ENCODE assay signal across 21 mouse cellular contexts in genomic region chr10:67309483-67310138, GRCm38 (mm10).
"Had no signal": no experiment of that assay in that cellular context is flagged by ENCODE, and none has a peak within 500 bp of the region (broad histone marks: within the 10 kb centered on the region; RNA-seq: fewer than 3 reads in every experiment).

No protein-coding gene starts in this region.

- H3K4me1 ChIP-seq: liver, embryonic 13.5 days; neural tube, embryonic 12.5 days had no signal

- H3K4me3 ChIP-seq: limb, embryonic 12.5 days; limb, embryonic 15.5 days; liver, embryonic 13.5 days; neural tube, embryonic 12.5 days; neural tube, embryonic 15.5 days had no signal

- H3K36me3 ChIP-seq: limb, embryonic 12.5 days; limb, embryonic 15.5 days; liver, embryonic 13.5 days; neural tube, embryonic 12.5 days; neural tube, embryonic 15.5 days had no signal

- H3K27ac ChIP-seq: limb, embryonic 12.5 days; limb, embryonic 15.5 days; liver, embryonic 13.5 days; neural tube, embryonic 12.5 days; neural tube, embryonic 15.5 days; stomach, postnatal 0 days had no signal

- H3K9me3 ChIP-seq: limb, embryonic 15.5 days; liver, embryonic 13.5 days; neural tube, embryonic 12.5 days; neural tube, embryonic 15.5 days had no signal

- H3K9ac ChIP-seq: limb, embryonic 12.5 days; limb, embryonic 15.5 days; liver, embryonic 13.5 days; neural tube, embryonic 12.5 days; neural tube, embryonic 15.5 days had no signal

- H3K27me3 ChIP-seq: limb, embryonic 12.5 days; limb, embryonic 15.5 days; liver, embryonic 13.5 days; neural tube, embryonic 12.5 days; neural tube, embryonic 15.5 days had no signal

- H3K4me2 ChIP-seq: limb, embryonic 12.5 days; limb, embryonic 15.5 days; liver, embryonic 13.5 days; midbrain, embryonic 11.5 days; neural tube, embryonic 12.5 days; neural tube, embryonic 15.5 days had no signal

- DNase-seq: kidney, adult 18-20 months; kidney, adult 9 months; kidney, postnatal 36 days; layer of hippocampus, postnatal 36 days; left cerebral cortex, postnatal 4 days; liver, embryonic 13.5 days; lung, adult 2 months; lung, postnatal 14 days; lung, postnatal 4 days; midbrain, embryonic 14.5 days; right cerebral cortex, adult 18-20 months; right cerebral cortex, postnatal 14 days; right cerebral cortex, postnatal 4 days; thymus, adult 2 months; thymus, postnatal 25 days had no signal
